Mouse (Mus musculus) MEL (cell line): Measurements from ENCODE around the gene Nolc1. TPM values are rescaled to one million over a fixed set of nuclear protein-coding genes. Genes with fewer than 3 reads are reported as not detected.

ENCODE experiments used
- DNase-seq: peaks from one replicate; pipeline ENCODE4 v3.0.0; 2011; ENCODE audit warnings: low read depth, low spot score
- H3K27ac ChIP-seq: 2 replicates; pipeline ENCODE4 v1.5.1; 2012; ENCODE audit warnings: low read depth, mild to moderate bottlenecking, control low read depth, low read length, moderate library complexity; ENCODE audit not compliant: control insufficient read depth
- H3K27me3 ChIP-seq, 2 experiments: fragments of 150-350 bp in 1 of 2; sonication (generic) in 1 of 2; 2 replicates each; pipeline ENCODE4 v1.6.1; 2012; ENCODE audit warnings: low read length in 2 of 2, mild to moderate bottlenecking in 2 of 2, improper control_type of control experiment in 1 of 2, moderate library complexity in 1 of 2; ENCODE audit not compliant: insufficient read depth in 2 of 2, control insufficient read depth in 1 of 2
- H3K36me3 ChIP-seq, 2 experiments: 2 replicates each; pipeline ENCODE4 v1.6.1; 2012 to 2014; ENCODE audit warnings: low read length in 2 of 2, improper control_type of control experiment in 1 of 2, inconsistent platforms in 1 of 2, mild to moderate bottlenecking in 1 of 2; ENCODE audit not compliant: insufficient read depth in 2 of 2, control insufficient read depth in 1 of 2
- H3K4me1 ChIP-seq, 2 experiments: fragments of 150-350 bp in 1 of 2; sonication (generic) in 1 of 2; 2 replicates each; pipeline ENCODE4 v1.6.1; 2012; ENCODE audit warnings: low read length in 2 of 2, improper control_type of control experiment in 1 of 2, mild to moderate bottlenecking in 1 of 2; ENCODE audit not compliant: insufficient read depth in 2 of 2, control insufficient read depth in 1 of 2
- H3K4me3 ChIP-seq, 2 experiments: fragments of 150-350 bp in 1 of 2; sonication (generic) in 1 of 2; 2 replicates each; pipeline ENCODE4 v1.5.1; 2012; ENCODE audit warnings: low read depth in 2 of 2, low read length in 2 of 2, mild to moderate bottlenecking in 2 of 2, moderate library complexity in 2 of 2, control low read depth in 1 of 2, improper control_type of control experiment in 1 of 2; ENCODE audit not compliant: control insufficient read depth in 1 of 2, insufficient read depth in 1 of 2
- H3K79me2 ChIP-seq: 2 replicates; pipeline ENCODE4 v1.6.1; 2012; ENCODE audit warnings: mild to moderate bottlenecking, low read length, moderate library complexity; ENCODE audit not compliant: control insufficient read depth, poor library complexity, insufficient read depth
- H3K9ac ChIP-seq: 2 replicates; pipeline ENCODE4 v1.6.1; 2012; ENCODE audit warnings: low read depth, mild to moderate bottlenecking, control low read depth, low read length, moderate library complexity; ENCODE audit not compliant: control insufficient read depth, poor library complexity, severe bottlenecking
- H3K9me3 ChIP-seq: fragments of 150-350 bp; sonication (generic); replicated peaks from 2 replicates; pipeline ENCODE4 v1.6.1; 2012; ENCODE audit warnings: mild to moderate bottlenecking, low read length, improper control_type of control experiment, moderate library complexity; ENCODE audit not compliant: insufficient read depth
- BHLHE40 ChIP-seq: IDR thresholded peaks from 2 replicates; pipeline ENCODE4 v1.6.1; 2012; ENCODE audit warnings: low read depth, mild to moderate bottlenecking, inconsistent platforms, low read length, improper control_type of control experiment, borderline replicate concordance
- CTCF ChIP-seq, 3 experiments: IDR thresholded peaks in 2 of 3; conservative IDR thresholded peaks in 1 of 3; 2 replicates each; pipeline ENCODE4 v1.5.1; 2011 to 2012; ENCODE audit warnings: low read length in 3 of 3, low read depth in 2 of 3, mild to moderate bottlenecking in 2 of 3, improper control_type of control experiment in 1 of 3, inconsistent platforms in 1 of 3, mixed read lengths in 1 of 3, moderate library complexity in 1 of 3; ENCODE audit not compliant: control insufficient read depth in 1 of 3, insufficient read depth in 1 of 3, poor library complexity in 1 of 3, severe bottlenecking in 1 of 3
- ETS1 ChIP-seq: IDR thresholded peaks from 2 replicates; pipeline ENCODE4 v1.6.1; 2012; ENCODE audit warnings: low read depth, mild to moderate bottlenecking, inconsistent platforms, low read length, improper control_type of control experiment, moderate library complexity
- GABPA ChIP-seq: IDR thresholded peaks from 2 replicates; pipeline ENCODE4 v1.6.1; 2012; ENCODE audit warnings: low read depth, mild to moderate bottlenecking, inconsistent platforms, low read length, improper control_type of control experiment, moderate library complexity
- GATA1 ChIP-seq: IDR thresholded peaks from 2 replicates; pipeline ENCODE4 v1.6.1; 2011; ENCODE audit warnings: low read depth, low read length, improper control_type of control experiment
- HCFC1 ChIP-seq: IDR thresholded peaks from 2 replicates; pipeline ENCODE4 v1.6.1; 2012; ENCODE audit warnings: low read depth, mild to moderate bottlenecking, inconsistent platforms, low read length, improper control_type of control experiment, moderate library complexity
- JUND ChIP-seq: IDR thresholded peaks from 2 replicates; pipeline ENCODE4 v1.6.1; 2011; ENCODE audit warnings: low read depth, mild to moderate bottlenecking, improper control_type of control experiment, low read length
- KAT2A ChIP-seq: conservative IDR thresholded peaks from 2 replicates; pipeline ENCODE4 v1.6.1; 2012; ENCODE audit warnings: low read depth, low read length, improper control_type of control experiment, inconsistent platforms
- MAX ChIP-seq: IDR thresholded peaks from 2 replicates; pipeline ENCODE4 v1.6.1; 2011; ENCODE audit warnings: low read length, improper control_type of control experiment
- MYB ChIP-seq: IDR thresholded peaks from 2 replicates; pipeline ENCODE4 v1.6.1; 2011; ENCODE audit warnings: mild to moderate bottlenecking, low read depth, low read length, improper control_type of control experiment
- MYC ChIP-seq: IDR thresholded peaks from 2 replicates; pipeline ENCODE4 v1.6.1; 2011; ENCODE audit warnings: low read depth, mild to moderate bottlenecking, low read length, improper control_type of control experiment, moderate library complexity
- NRF1 ChIP-seq: IDR thresholded peaks from 2 replicates; pipeline ENCODE4 v1.6.1; 2014; ENCODE audit warnings: low read depth, mild to moderate bottlenecking, inconsistent platforms, low read length, improper control_type of control experiment, moderate library complexity; ENCODE audit not compliant: poor library complexity, insufficient read depth, severe bottlenecking
- POLR2A ChIP-seq, 2 experiments: IDR thresholded peaks; 2 replicates each; pipeline ENCODE4 v1.6.1; 2011 to 2012; ENCODE audit warnings: low read length in 2 of 2, mild to moderate bottlenecking in 2 of 2, control low read depth in 1 of 2, improper control_type of control experiment in 1 of 2, low read depth in 1 of 2, moderate library complexity in 1 of 2; ENCODE audit not compliant: control insufficient read depth in 1 of 2, insufficient read depth in 1 of 2, poor library complexity in 1 of 2
- RAD21 ChIP-seq: IDR thresholded peaks from 2 replicates; pipeline ENCODE4 v1.6.1; 2011; ENCODE audit warnings: mild to moderate bottlenecking, low read depth, low read length, improper control_type of control experiment
- SMC3 ChIP-seq: IDR thresholded peaks from 2 replicates; pipeline ENCODE4 v1.6.1; 2011; ENCODE audit warnings: low read depth, low read length, improper control_type of control experiment
- TCF12 ChIP-seq: IDR thresholded peaks from 2 replicates; pipeline ENCODE4 v1.6.1; 2014; ENCODE audit warnings: low read depth, mild to moderate bottlenecking, inconsistent platforms, low read length, improper control_type of control experiment, moderate library complexity
- UBTF ChIP-seq: IDR thresholded peaks from 2 replicates; pipeline ENCODE4 v1.6.1; 2012; ENCODE audit warnings: low read depth, mild to moderate bottlenecking, inconsistent platforms, low read length, improper control_type of control experiment, moderate library complexity, borderline replicate concordance; ENCODE audit not compliant: insufficient read depth
- USF1 ChIP-seq: IDR thresholded peaks from 2 replicates; pipeline ENCODE4 v1.6.1; 2014; ENCODE audit warnings: low read depth, mild to moderate bottlenecking, inconsistent platforms, low read length, improper control_type of control experiment, moderate library complexity
- ZKSCAN1 ChIP-seq: IDR thresholded peaks from 2 replicates; pipeline ENCODE4 v1.6.1; 2012; ENCODE audit warnings: low read depth, mild to moderate bottlenecking, inconsistent platforms, low read length, improper control_type of control experiment, moderate library complexity
- ZNF384 ChIP-seq: IDR thresholded peaks from 2 replicates; pipeline ENCODE4 v1.6.1; 2012; ENCODE audit warnings: low read depth, mild to moderate bottlenecking, inconsistent platforms, low read length, improper control_type of control experiment
- polyA plus RNA-seq, 2 experiments: library from polyadenylated mRNA; stranded (reverse) in 1 of 2; unstranded in 1 of 2; fragments of >175 nt in 1 of 2; fragments of >200 nt in 1 of 2; gene quantifications; 2 replicates each; pipeline versions ENCODE4 v1.2.1 to v1.2.4; 2012; ENCODE audit warnings: low replicate concordance in 2 of 2, low read depth in 1 of 2; ENCODE audit not compliant: insufficient read length in 2 of 2, insufficient read depth in 1 of 2, missing spikeins in 1 of 2
- total RNA-seq: library from RNA; depleted of rRNA; stranded (reverse); fragments of 300-350 nt; gene quantifications from 2 replicates; pipeline ENCODE4 v1.2.3, GENCODE M21; 2012

The Nolc1 gene
- total and polyA plus RNA-seq, 3 experiments, result 213 to 753 (median 294) TPM

- Histone ChIP-seq H3K27me3 (no peaks in the 10 kb centered on the region), H3K36me3 (no peaks in the 10 kb centered on the region), H3K4me1 (no peaks in the 10 kb centered on the region), H3K4me3 (no peak overlapping the region), H3K9ac (no peak overlapping the region), H3K79me2 (no peaks in the 10 kb centered on the region), H3K9me3 (no peaks in the 10 kb centered on the region), H3K27ac (no peak overlapping the region)
- TF ChIP-seq NRF1 (no peak), KAT2A (no peak), MAX (no peak), JUND (no peak), MYC (no peak), ZNF384 (no peak), MYB (no peak), BHLHE40 (no peak), POLR2A (IDR thresholded peaks at IDR 0.05; ENCODE audit: control insufficient read depth in 1 of 2, insufficient read depth in 1 of 2, low read depth in 1 of 2, low read length in 2 of 2, poor library complexity in 1 of 2) (no peak), ZKSCAN1 (no peak), TCF12 (no peak), HCFC1 (no peak), ETS1 (no peak), UBTF (no peak)
- DNase-seq, result no peak
Measured at GRCm38 (mm10) chr19:46091641-46092040, 16.0 kb downstream of the Nolc1 start.

GRCm38 (mm10) chr19:46094144-46094543, 18.5 kb downstream of the Nolc1 start:
- TF ChIP-seq SMC3 (no peak), ZKSCAN1 (no peak), USF1 (no peak), GATA1 (no peak), GABPA (no peak), ZNF384 (peak; percentile 29; the same call in 1 of the 2 replicates), CTCF (IDR thresholded peaks at IDR 0.05 in 2 of 3, conservative IDR thresholded peaks at IDR 0.05 in 1 of 3; ENCODE audit: control insufficient read depth in 1 of 3, insufficient read depth in 1 of 3, low read depth in 2 of 3, low read length in 3 of 3, poor library complexity in 1 of 3, severe bottlenecking in 1 of 3) (peak in 2 of 3 experiments; percentile 11 to 17; a peak in 1 of 6 replicates), RAD21 (peak; percentile 7; the same call in 1 of the 2 replicates)
- TF ChIP-seq, all 39 proteins: peak for 3
- no peak overlapping the region for H3K9ac ChIP-seq
- H3K79me2 ChIP-seq, result no peaks in the 10 kb centered on the region
- no peak overlapping the region for H3K4me3 ChIP-seq
- H3K36me3 ChIP-seq, result no peaks in the 10 kb centered on the region
- H3K27me3 ChIP-seq, result peaks cover 0 to 2% of the 10 kb centered on the region in 2 experiments; a peak in 2 of 4 replicates
- H3K4me1 ChIP-seq, result no peaks in the 10 kb centered on the region
- peak; percentile 28 for DNase-seq
- H3K27ac ChIP-seq, result no peak overlapping the region
- no peaks in the 10 kb centered on the region for H3K9me3 ChIP-seq
